Mouse (Mus musculus) G1E (cell line): ENCODE results near the gene Chchd1. TPM values are rescaled to one million over a fixed set of nuclear protein-coding genes. Genes with fewer than 3 reads are reported as not detected.

Experiments used
- ATAC-seq: 2 replicates; pipeline ENCODE4 v1.8.0; 2016; ENCODE audit warnings: mild to moderate bottlenecking; ENCODE audit not compliant: insufficient number of reproducible peaks, poor library complexity, low FRiP score, severe bottlenecking; ENCODE audit errors: extremely low read depth
- DNase-seq: peaks from one replicate; pipeline ENCODE4 v3.0.0; 2012; ENCODE audit warnings: low spot score
- H3K27me3 ChIP-seq: 2 replicates; pipeline ENCODE4 v1.6.1; 2012; ENCODE audit warnings: mild to moderate bottlenecking, low read length, inconsistent platforms; ENCODE audit not compliant: insufficient read depth
- H3K36me3 ChIP-seq: replicated peaks from 2 replicates; pipeline ENCODE3; 2012; ENCODE audit warnings: mild to moderate bottlenecking, inconsistent platforms
- H3K4me1 ChIP-seq: 2 replicates; pipeline ENCODE4 v1.6.1; 2012; ENCODE audit warnings: low read depth, low read length, inconsistent platforms, mixed read lengths; ENCODE audit not compliant: insufficient read depth
- H3K4me3 ChIP-seq: 2 replicates; pipeline ENCODE4 v1.5.1; 2012; ENCODE audit warnings: low read depth, mild to moderate bottlenecking, inconsistent platforms, low read length, moderate library complexity, mixed read lengths
- H3K9me3 ChIP-seq: replicated peaks from 2 replicates; pipeline ENCODE4 v1.6.1; 2012; ENCODE audit warnings: inconsistent platforms
- CTCF ChIP-seq: IDR thresholded peaks from 2 replicates; pipeline ENCODE4 v1.5.1; 2012; ENCODE audit warnings: low read depth, low read length, inconsistent platforms, mixed read lengths
- GATA1 ChIP-seq: IDR thresholded peaks from 2 replicates; pipeline ENCODE4 v1.6.1; 2012; ENCODE audit warnings: borderline replicate concordance, low read length, inconsistent platforms, mixed read lengths
- GATA2 ChIP-seq: IDR thresholded peaks from 2 replicates; pipeline ENCODE4 v1.6.1; 2012; ENCODE audit warnings: low read depth, low read length, inconsistent platforms, borderline replicate concordance
- POLR2AphosphoS5 ChIP-seq: IDR thresholded peaks from 2 replicates; pipeline ENCODE4 v1.6.1; 2012; ENCODE audit warnings: low read depth, low read length, inconsistent platforms; ENCODE audit not compliant: insufficient replicate concordance
- TAL1 ChIP-seq: conservative IDR thresholded peaks from 2 replicates; pipeline ENCODE4 v1.6.1; 2012; ENCODE audit warnings: low read depth, low read length, inconsistent platforms, mixed read lengths
- polyA plus RNA-seq: library from polyadenylated mRNA; stranded (reverse); fragments of >175 nt; gene quantifications from 2 replicates; pipeline ENCODE4 v1.2.3, GENCODE M21; 2012
- total RNA-seq, 2 experiments: library from RNA; stranded (forward) in 1 of 2; stranded (reverse) in 1 of 2; fragments of 200-1000 nt in 1 of 2; fragments of >200 nt in 1 of 2; fragmentation: Nextera tagmentation in 1 of 2; gene quantifications; 2 replicates each; pipeline ENCODE4 v1.2.3; 2014 to 2017

Chchd1 gene
- total and polyA plus RNA-seq, 3 experiments = 8.7 to 135 (median 53.6) TPM

DNA sequence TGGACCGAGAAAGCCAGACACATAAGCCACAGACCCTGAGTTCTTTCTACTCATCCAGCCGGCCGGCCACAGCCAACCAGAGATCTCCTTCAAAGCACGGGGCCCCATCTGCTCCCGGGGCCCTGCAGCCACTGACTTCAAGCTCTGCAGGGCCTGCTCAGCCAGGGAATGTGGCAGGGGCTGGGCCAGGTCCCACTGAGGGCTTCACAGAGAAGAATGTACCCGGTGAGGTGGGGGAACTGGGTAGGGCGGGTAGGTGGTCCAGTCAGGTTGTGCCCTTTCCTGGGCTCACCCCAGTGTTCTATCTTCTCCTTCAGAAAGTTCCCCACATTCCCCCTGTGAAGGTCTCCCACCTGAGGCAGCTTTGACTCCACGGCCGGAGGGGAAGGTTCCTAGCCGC lies 15.6 kb downstream of the Chchd1 start:
- ATAC-seq (no peak), DNase-seq (no peak)
- H3K4me3 ChIP-seq = no peak overlapping the region
- TF ChIP-seq POLR2AphosphoS5 = no peak
- TF ChIP-seq CTCF = no peak
- TF ChIP-seq GATA2 = no peak
- TF ChIP-seq TAL1 = no peak
- TF ChIP-seq GATA1 = no peak
- peaks cover 47% of the 10 kb centered on the region for H3K4me1 ChIP-seq
- no peaks in the 10 kb centered on the region for H3K27me3 ChIP-seq
- H3K36me3 ChIP-seq = peaks cover 98% of the 10 kb centered on the region
- no peaks in the 10 kb centered on the region for H3K9me3 ChIP-seq

DNA sequence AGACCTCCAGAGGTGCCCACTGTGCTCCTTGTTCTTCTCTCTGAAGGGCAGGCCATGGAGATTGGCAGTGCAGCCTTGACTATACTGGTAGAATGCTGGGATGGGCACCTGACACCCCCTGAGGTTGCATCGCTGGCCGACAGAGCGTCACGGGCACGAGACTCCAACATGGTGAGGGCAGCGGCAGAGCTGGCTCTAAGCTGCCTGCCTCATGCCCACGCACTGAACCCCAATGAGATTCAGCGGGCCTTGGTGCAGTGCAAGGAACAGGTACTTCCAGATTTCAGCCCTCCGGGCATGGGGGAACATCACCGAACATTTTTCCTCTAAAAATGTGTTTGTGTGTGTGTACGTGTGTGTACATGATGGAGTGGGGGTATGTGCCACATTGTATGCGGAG lies 17.0 kb downstream of the Chchd1 start:
- Histone ChIP-seq H3K36me3 (peaks cover 98% of the 10 kb centered on the region), H3K27me3 (no peaks in the 10 kb centered on the region), H3K4me3 (no peak overlapping the region), H3K9me3 (no peaks in the 10 kb centered on the region), H3K4me1 (peaks cover 57% of the 10 kb centered on the region)
- TF ChIP-seq POLR2AphosphoS5 = peak; percentile 90
- TF ChIP-seq CTCF = no peak
- DNase-seq (no peak), ATAC-seq (peak; percentile 1; the same call in 1 of the 2 replicates)

DNA sequence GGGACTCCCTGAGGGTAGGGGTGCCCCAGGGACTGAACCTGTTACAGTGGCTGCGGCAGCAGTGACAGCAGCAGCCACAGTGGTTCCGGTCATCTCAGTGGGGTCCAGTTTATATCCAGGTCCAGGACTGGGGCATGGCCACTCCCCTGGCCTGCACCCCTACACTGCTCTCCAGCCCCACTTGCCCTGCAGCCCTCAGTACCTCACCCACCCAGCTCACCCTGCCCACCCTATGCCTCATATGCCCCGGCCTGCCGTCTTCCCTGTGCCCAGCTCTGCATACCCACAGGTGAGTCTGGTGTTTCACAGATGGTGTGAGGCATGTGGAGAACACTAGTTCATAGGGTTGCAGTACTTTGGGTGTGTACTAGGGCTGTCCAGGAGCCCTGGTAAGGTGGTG lies 18.6 kb downstream of the Chchd1 start:
- H3K4me3 ChIP-seq = peak overlapping the region; percentile 28; the same call in 1 of the 2 replicates
- H3K36me3 ChIP-seq = peaks cover 98% of the 10 kb centered on the region
- no peaks in the 10 kb centered on the region for H3K9me3 ChIP-seq
- no peak for DNase-seq
- TF ChIP-seq POLR2AphosphoS5 = no peak; the same call in 1 of the 2 replicates
- TF ChIP-seq TAL1 = no peak
- TF ChIP-seq GATA2 = no peak
- no peak for ATAC-seq
- H3K27me3 ChIP-seq = no peaks in the 10 kb centered on the region
- peaks cover 73% of the 10 kb centered on the region for H3K4me1 ChIP-seq

DNA sequence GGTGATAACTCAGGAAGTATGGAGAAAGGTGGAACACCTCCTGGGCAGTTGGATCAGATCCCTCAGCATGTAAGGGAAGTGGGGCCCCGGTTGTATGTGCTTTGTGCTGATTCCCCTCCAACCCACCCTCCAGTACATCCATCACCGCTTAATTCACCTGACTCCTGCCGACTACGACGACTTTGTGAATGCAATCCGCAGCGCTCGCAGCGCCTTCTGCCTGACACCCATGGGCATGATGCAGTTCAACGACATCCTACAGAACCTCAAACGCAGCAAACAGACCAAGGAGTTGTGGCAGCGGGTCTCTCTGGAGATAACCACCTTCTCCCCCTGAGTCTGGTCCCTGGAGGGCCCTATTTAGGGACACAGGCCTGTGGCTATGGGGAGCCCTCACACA lies 20.2 kb downstream of the Chchd1 start:
- Histone ChIP-seq H3K4me1 (peaks cover 86% of the 10 kb centered on the region), H3K36me3 (peaks cover 94% of the 10 kb centered on the region), H3K4me3 (peak overlapping the region; percentile 38; the same call in 1 of the 2 replicates), H3K27me3 (no peaks in the 10 kb centered on the region), H3K9me3 (no peaks in the 10 kb centered on the region)
- ATAC-seq (no peak), DNase-seq (no peak)
- TF ChIP-seq GATA1 = no peak
- no peak for TF ChIP-seq CTCF
- 0 out of 2 replicates have a peak, but pooled peaks have one; percentile 77 for TF ChIP-seq POLR2AphosphoS5
- no peak for TF ChIP-seq GATA2
- TF ChIP-seq TAL1 = no peak

DNA sequence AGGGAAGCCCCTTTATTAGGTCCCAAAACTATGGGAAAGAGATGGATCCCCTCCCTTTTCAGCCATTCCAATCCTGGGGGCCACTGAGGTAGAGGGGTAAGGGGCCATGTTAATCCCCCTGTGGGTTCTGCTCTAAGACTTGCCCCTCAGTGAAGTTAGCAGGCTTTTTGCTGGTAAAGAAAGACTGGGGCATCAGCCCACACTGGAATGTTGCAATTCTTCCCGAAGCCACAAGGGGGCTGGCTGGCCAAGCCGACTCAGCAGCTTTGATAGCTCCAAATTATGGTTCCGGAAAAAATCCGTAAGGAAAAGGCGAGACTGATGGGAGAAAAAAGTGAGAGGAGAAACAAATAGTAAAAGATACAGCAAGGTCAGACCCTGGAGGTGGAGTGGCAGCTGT lies 21.2 kb downstream of the Chchd1 start:
- Histone ChIP-seq H3K4me3 (peak overlapping the region; percentile 56; the same call in 1 of the 2 replicates), H3K27me3 (no peaks in the 10 kb centered on the region), H3K4me1 (peaks cover 85% of the 10 kb centered on the region), H3K36me3 (peaks cover 94% of the 10 kb centered on the region), H3K9me3 (no peaks in the 10 kb centered on the region)
- ATAC-seq (no peak), DNase-seq (no peak)
- TF ChIP-seq POLR2AphosphoS5 (no peak), TAL1 (no peak), GATA2 (no peak), GATA1 (no peak), CTCF (peak; percentile 68)

DNA sequence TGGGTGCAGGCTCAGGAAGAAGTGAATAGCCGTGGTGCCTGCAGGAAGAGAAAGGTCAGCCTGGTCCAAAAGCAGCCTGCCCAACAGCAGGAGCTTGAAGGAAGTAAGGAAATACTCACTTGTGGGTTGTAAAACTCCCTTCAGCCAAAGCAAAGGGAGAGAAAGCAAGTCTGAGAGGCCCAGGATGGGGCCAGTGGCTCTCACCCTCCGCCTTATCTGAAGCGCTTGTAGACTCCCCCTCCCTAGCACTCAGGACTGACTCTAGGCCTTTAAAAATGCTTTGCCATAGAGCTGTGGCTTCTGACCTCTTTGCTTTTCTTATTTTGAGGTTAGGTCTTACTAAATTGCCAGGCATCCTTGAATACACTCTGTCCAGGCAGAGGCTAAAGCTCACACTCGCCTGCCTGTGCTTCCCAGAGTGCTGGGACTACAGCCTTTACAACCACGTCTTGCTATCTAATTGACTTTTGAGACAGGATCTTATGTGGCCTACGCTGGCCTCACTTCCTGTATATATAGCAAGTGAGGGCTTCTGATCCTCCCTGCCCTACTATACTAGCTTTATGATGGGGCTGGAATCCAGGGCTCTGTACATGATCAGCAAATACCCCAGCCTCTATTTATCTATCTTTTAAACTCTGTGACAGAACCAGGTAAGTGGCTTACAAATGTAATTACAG lies 23.0 kb downstream of the Chchd1 start:
- Histone ChIP-seq H3K4me1 (peaks cover 94% of the 10 kb centered on the region), H3K36me3 (peaks cover 96% of the 10 kb centered on the region), H3K27me3 (no peaks in the 10 kb centered on the region), H3K9me3 (no peaks in the 10 kb centered on the region), H3K4me3 (peak overlapping the region; percentile 56; the same call in 1 of the 2 replicates)
- no peak for DNase-seq
- TF ChIP-seq GATA1 = no peak
- no peak for TF ChIP-seq POLR2AphosphoS5
- no peak for TF ChIP-seq CTCF
- no peak for TF ChIP-seq GATA2
- no peak for TF ChIP-seq TAL1
- no peak for ATAC-seq

DNA sequence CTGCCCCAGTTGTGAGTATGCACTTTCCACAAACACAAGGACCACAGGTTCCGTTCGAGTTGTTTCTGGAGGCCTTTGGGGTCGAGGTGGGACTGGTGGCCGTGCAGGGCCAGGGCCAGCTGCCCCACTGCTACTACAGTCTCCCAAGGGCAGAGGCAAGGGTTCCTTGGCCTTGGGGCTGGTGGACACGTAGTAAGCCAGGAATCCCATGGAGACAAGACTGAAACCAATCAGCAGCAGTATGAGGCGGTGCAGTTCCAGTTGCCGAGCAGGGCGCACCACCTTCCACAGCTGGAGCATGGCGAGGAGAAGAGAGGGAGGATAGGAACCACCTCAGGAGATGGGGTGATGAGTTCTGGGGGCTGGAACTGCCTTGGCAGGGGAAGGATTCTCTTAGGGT lies 27.1 kb downstream of the Chchd1 start:
- peaks cover 74% of the 10 kb centered on the region for H3K4me1 ChIP-seq
- no peaks in the 10 kb centered on the region for H3K9me3 ChIP-seq
- DNase-seq (no peak), ATAC-seq (no peak)
- H3K36me3 ChIP-seq = peaks cover 74% of the 10 kb centered on the region
- peak overlapping the region; percentile 96 for H3K4me3 ChIP-seq
- TF ChIP-seq CTCF = no peak
- TF ChIP-seq GATA1 = no peak
- TF ChIP-seq TAL1 = no peak
- TF ChIP-seq POLR2AphosphoS5 = no peak
- no peak for TF ChIP-seq GATA2
- no peaks in the 10 kb centered on the region for H3K27me3 ChIP-seq
